Mouse (Mus musculus) stomach, embryonic 16.5 days (tissue): ENCODE results near the gene Emx1. TPM values are rescaled to one million over a fixed set of nuclear protein-coding genes. Genes with fewer than 3 reads are reported as not detected.
A peak's percentile ranks its signal among the peaks of the same experiment; 100 is the strongest.

Source experiments
- ATAC-seq: fragments of 200-750 bp; cut with Nextera tagmentation; 2 replicates; pipeline ENCODE4 v1.8.0; 2017; ENCODE audit warnings: moderate number of reproducible peaks, moderate TSS enrichment; ENCODE audit not compliant: insufficient read depth, low FRiP score
- H3K27ac ChIP-seq: fragments of 300-500 bp; sonication (generic); 2 replicates; pipeline ENCODE4 v1.5.1; 2014; ENCODE audit warnings: low read length
- H3K27me3 ChIP-seq: fragments of 300-500 bp; sonication (generic); 2 replicates; pipeline ENCODE4 v1.6.1; 2014; ENCODE audit warnings: low read length, control low read depth, mixed read lengths; ENCODE audit not compliant: control insufficient read depth, insufficient read depth
- H3K36me3 ChIP-seq: fragments of 300-500 bp; sonication (generic); 2 replicates; pipeline ENCODE4 v1.6.1; 2014; ENCODE audit warnings: low read length; ENCODE audit not compliant: control insufficient read depth, insufficient read depth
- H3K4me1 ChIP-seq: fragments of 300-500 bp; sonication (generic); 2 replicates; pipeline ENCODE4 v1.6.1; 2014; ENCODE audit warnings: low read length, control low read depth, mixed read lengths; ENCODE audit not compliant: control insufficient read depth, insufficient read depth
- H3K4me2 ChIP-seq: fragments of 300-500 bp; sonication (generic); 2 replicates; pipeline ENCODE4 v1.6.1; 2014; ENCODE audit warnings: low read depth, low read length, mixed read lengths
- H3K4me3 ChIP-seq: fragments of 300-500 bp; sonication (generic); replicated peaks from 2 replicates; pipeline ENCODE4 v1.5.1; 2014; ENCODE audit warnings: mild to moderate bottlenecking, low read length
- H3K9ac ChIP-seq: fragments of 300-500 bp; sonication (generic); 2 replicates; pipeline ENCODE4 v1.6.1; 2014; ENCODE audit warnings: low read length
- H3K9me3 ChIP-seq: fragments of 300-500 bp; sonication (generic); replicated peaks from 2 replicates; pipeline ENCODE4 v1.6.1; 2016; ENCODE audit warnings: low read length, control low read depth; ENCODE audit not compliant: control insufficient read depth
- WGBS: fragments of 180-500 bp; shearing (Covaris S2); extraction: QIAGEN DNeasy Blood & Tissue Kit; methylation state at CpG from one replicate; pipeline ENCODE4 v1.1.7; 2014; 5-methylcytosine and 5-hydroxymethylcytosine counted together
- polyA plus RNA-seq: library from polyadenylated mRNA; unstranded; fragments of >200 nt; fragmentation: Nextera tagmentation; extraction: Ambion mirVana; gene quantifications from 2 replicates; pipeline ENCODE4 v1.2.1, GENCODE M21; 2015

Gene Emx1
- polyA plus RNA-seq, 1 experiment from 2014 or later = not detected

GRCm38 (mm10) chr6:85186744-85187059 lies 536 bp upstream of the Emx1 start:
- Histone ChIP-seq H3K4me3 (peak overlapping the region; percentile 45; the same call in 1 of the 2 replicates), H3K27me3 (peaks cover 70% of the 10 kb centered on the region)

GRCm38 (mm10) chr6:85188256-85189110 lies 1.2 kb downstream of the Emx1 start:
- Histone ChIP-seq H3K27me3 (peaks cover 88% of the 10 kb centered on the region), H3K9ac (0 out of 2 replicates have a peak overlapping the region, but pooled peaks have one; percentile 6)
- ATAC-seq = no peak

More at GRCm38 (mm10) chr6:85186744-85187059, 536 bp upstream of the Emx1 start:
- Histone ChIP-seq H3K36me3 (no peaks in the 10 kb centered on the region), H3K4me2 (peak overlapping the region; percentile 75; the same call in 1 of the 2 replicates), H3K4me1 (peaks cover 20% of the 10 kb centered on the region), H3K9me3 (no peaks in the 10 kb centered on the region), H3K27ac (no peak overlapping the region), H3K9ac (no peak overlapping the region)
- WGBS = 1% methylated on average over 15 of the region's 15 CpGs
- ATAC-seq = no peak

GRCm38 (mm10) chr6:85189361-85189760 lies 2.1 kb downstream of the Emx1 start:
- 7% methylated on average over 14 of the region's 14 CpGs for WGBS
- Histone ChIP-seq H3K4me2 (no peak overlapping the region), H3K27me3 (peaks cover 90% of the 10 kb centered on the region), H3K4me3 (no peak overlapping the region), H3K4me1 (peaks cover 20% of the 10 kb centered on the region), H3K27ac (no peak overlapping the region), H3K9me3 (no peaks in the 10 kb centered on the region), H3K9ac (no peak overlapping the region), H3K36me3 (no peaks in the 10 kb centered on the region)
- no peak for ATAC-seq

More at GRCm38 (mm10) chr6:85188256-85189110, 1.2 kb downstream of the Emx1 start:
- H3K4me1 ChIP-seq = peaks cover 20% of the 10 kb centered on the region
- no peaks in the 10 kb centered on the region for H3K36me3 ChIP-seq
- no peaks in the 10 kb centered on the region for H3K9me3 ChIP-seq
- peak overlapping the region; percentile 45 for H3K4me3 ChIP-seq
- H3K4me2 ChIP-seq = peak overlapping the region; percentile 75
- H3K27ac ChIP-seq = no peak overlapping the region
- WGBS = 2% methylated on average over 39 of the region's 39 CpGs

- Histone ChIP-seq H3K36me3 (no peaks in the 10 kb centered on the region), H3K9me3 (no peaks in the 10 kb centered on the region), H3K4me1 (peaks cover 20% of the 10 kb centered on the region), H3K4me3 (peak overlapping the region; percentile 33), H3K4me2 (peak overlapping the region; percentile 49), H3K27me3 (peaks cover 92% of the 10 kb centered on the region), H3K27ac (no peak overlapping the region), H3K9ac (0 out of 2 replicates have a peak overlapping the region, but pooled peaks have one; percentile 5)
- under 1% methylated on average over 52 of the region's 52 CpGs for WGBS
- no peak for ATAC-seq
Measured at GRCm38 (mm10) chr6:85189911-85190591, 2.8 kb downstream of the Emx1 start.

GRCm38 (mm10) chr6:85190671-85191070 lies 3.4 kb downstream of the Emx1 start:
- H3K27me3 ChIP-seq = peaks cover 94% of the 10 kb centered on the region
- WGBS = 9% methylated on average over 13 of the region's 13 CpGs
- peak overlapping the region; percentile 33 for H3K4me3 ChIP-seq
- H3K9me3 ChIP-seq = no peaks in the 10 kb centered on the region
- peak overlapping the region; percentile 49 for H3K4me2 ChIP-seq
- no peak overlapping the region for H3K9ac ChIP-seq
- no peak overlapping the region for H3K27ac ChIP-seq
- peaks cover 20% of the 10 kb centered on the region for H3K4me1 ChIP-seq
- H3K36me3 ChIP-seq = no peaks in the 10 kb centered on the region
- ATAC-seq = no peak

GRCm38 (mm10) chr6:85191751-85192440 lies 4.7 kb downstream of the Emx1 start:
- 44% methylated on average over 9 of the region's 9 CpGs for WGBS
- Histone ChIP-seq H3K27ac (no peak overlapping the region), H3K4me1 (peaks cover 17% of the 10 kb centered on the region), H3K9me3 (no peaks in the 10 kb centered on the region), H3K27me3 (peaks cover 86% of the 10 kb centered on the region), H3K4me2 (no peak overlapping the region), H3K36me3 (no peaks in the 10 kb centered on the region), H3K4me3 (no peak overlapping the region), H3K9ac (no peak overlapping the region)
- no peak for ATAC-seq

GRCm38 (mm10) chr6:85193381-85194318 lies 6.4 kb downstream of the Emx1 start:
- Histone ChIP-seq H3K4me3 (no peak overlapping the region), H3K27me3 (peaks cover 69% of the 10 kb centered on the region), H3K36me3 (no peaks in the 10 kb centered on the region), H3K4me1 (0 out of 2 replicates have a peak, but pooled peaks cover 4% of the 10 kb centered on the region), H3K9me3 (no peaks in the 10 kb centered on the region), H3K9ac (no peak overlapping the region), H3K4me2 (no peak overlapping the region), H3K27ac (no peak overlapping the region)
- WGBS = 16% methylated on average over 29 of the region's 29 CpGs
- ATAC-seq = no peak

GRCm38 (mm10) chr6:85197951-85198350 lies 10.7 kb downstream of the Emx1 start:
- WGBS = 61% methylated on average over 2 of the region's 2 CpGs
- ATAC-seq = no peak
- Histone ChIP-seq H3K27me3 (peaks cover 29% of the 10 kb centered on the region), H3K9ac (no peak overlapping the region), H3K9me3 (no peaks in the 10 kb centered on the region), H3K4me3 (no peak overlapping the region), H3K36me3 (no peaks in the 10 kb centered on the region), H3K27ac (no peak overlapping the region), H3K4me1 (no peaks in the 10 kb centered on the region), H3K4me2 (no peak overlapping the region)
